Mouse (Mus musculus): ENCODE measurements around the gene Trim3.

- TF ChIP-seq POLR2A (IDR thresholded peaks at IDR 0.05; ENCODE audit: insufficient read length, low read depth) (no peak), MYOG (IDR thresholded peaks at IDR 0.05; ENCODE audit: control insufficient read depth in 1 of 3, insufficient read depth in 1 of 3, insufficient read length in 2 of 3, low read depth in 2 of 3) (no peak), TCF3 (IDR thresholded peaks at IDR 0.05; ENCODE audit: insufficient read length, low read depth) (no peak), MAX (IDR thresholded peaks at IDR 0.05; ENCODE audit: low read depth) (no peak), POLR2AphosphoS2 (IDR thresholded peaks at IDR 0.05; ENCODE audit: insufficient read length, low read depth) (no peak), USF1 (IDR thresholded peaks at IDR 0.05; ENCODE audit: low read depth) (no peak)
Measured at GRCm38 (mm10) chr7:105581959-105582358, 51.4 kb downstream of the Trim3 start.
